Mouse (Mus musculus): Measurements from ENCODE around the gene Brsk2. TPM values are rescaled to one million over a fixed set of nuclear protein-coding genes. Genes with fewer than 3 reads are reported as not detected.
"Not testable (repeated sequence)": the region's sequence is repeated elsewhere in the genome, so short reads cannot be mapped to it uniquely, and the experiment has no call there.

Brsk2 gene
- polyA plus RNA-seq (2015; fragmentation: Nextera tagmentation; extraction: Ambion mirVana), result 0.74 and 0.86 TPM in 2 replicates

- Histone ChIP-seq H3K4me3 (replicated peaks) (peak within 1 kb of the TSS; percentile 50), H3K36me3 (no peaks in the 10 kb centered on the region), H3K9ac (peak within 1 kb of the TSS; percentile 44; the same call in 1 of the 2 replicates), H3K27me3 (peaks cover 95% of the 10 kb centered on the region), H3K4me1 (peaks cover 12% of the 10 kb centered on the region), H3K9me3 (replicated peaks) (no peaks in the 10 kb centered on the region), H3K4me2 (peak within 1 kb of the TSS; percentile 93), H3K27ac (no peak within 1 kb of the TSS)
- WGBS, result 2% methylated on average over 55 of the region's 55 CpGs
- peak; percentile 96 for ATAC-seq (replicated peaks; ENCODE audit: low FRiP score)
Observed at GRCm38 (mm10) chr7:141948906-141949798, at the start of gene Brsk2. TSS of gene Brsk2 (plus strand) at chr7:141949751.

- Histone ChIP-seq H3K36me3 (no peaks in the 10 kb centered on the region), H3K9ac (peak overlapping the region; percentile 88), H3K27me3 (peaks cover 29% of the 10 kb centered on the region), H3K4me2 (peak overlapping the region; percentile 69), H3K27ac (peak overlapping the region; percentile 64; the same call in 1 of the 2 replicates), H3K4me3 (replicated peaks) (peak overlapping the region; percentile 91), H3K9me3 (replicated peaks) (no peaks in the 10 kb centered on the region), H3K4me1 (peaks cover 27% of the 10 kb centered on the region)
- 0% methylated on average over 16 of the region's 16 CpGs for WGBS
- peak; percentile 45; the same call in 1 of the 2 replicates for ATAC-seq (replicated peaks; ENCODE audit: low FRiP score)
Observed at GRCm38 (mm10) chr7:141901825-141902224, 47.7 kb upstream of the Brsk2 start.

- Histone ChIP-seq H3K9ac (peak overlapping the region; percentile 88), H3K27ac (peak overlapping the region; percentile 64; the same call in 1 of the 2 replicates), H3K36me3 (no peaks in the 10 kb centered on the region), H3K9me3 (replicated peaks) (no peaks in the 10 kb centered on the region), H3K4me3 (replicated peaks) (peak overlapping the region; percentile 91), H3K4me1 (peaks cover 27% of the 10 kb centered on the region), H3K27me3 (peaks cover 31% of the 10 kb centered on the region), H3K4me2 (peak overlapping the region; percentile 71)
- WGBS, result under 1% methylated on average over 40 of the region's 44 CpGs
- ATAC-seq (replicated peaks; ENCODE audit: low FRiP score), result peak; percentile 97
Observed at GRCm38 (mm10) chr7:141902269-141902729, 47.3 kb upstream of the Brsk2 start.

GRCm38 (mm10) chr7:141902791-141903190 is 46.8 kb upstream of the Brsk2 start:
- peak overlapping the region; percentile 27; the same call in 1 of the 2 replicates for H3K9ac ChIP-seq
- H3K36me3 ChIP-seq, result no peaks in the 10 kb centered on the region
- H3K4me1 ChIP-seq, result peaks cover 27% of the 10 kb centered on the region
- peak overlapping the region; percentile 91 for H3K4me3 ChIP-seq (replicated peaks)
- 66% methylated on average over 4 of the region's 4 CpGs for WGBS
- peak overlapping the region; percentile 71 for H3K4me2 ChIP-seq
- no peak for ATAC-seq (replicated peaks; ENCODE audit: low FRiP score)
- H3K9me3 ChIP-seq (replicated peaks), result no peaks in the 10 kb centered on the region
- no peak overlapping the region for H3K27ac ChIP-seq
- H3K27me3 ChIP-seq, result peaks cover 34% of the 10 kb centered on the region

GRCm38 (mm10) chr7:141908591-141908990 is 41.0 kb upstream of the Brsk2 start:
- WGBS, result 79% methylated on average over 6 of the region's 6 CpGs
- no peak overlapping the region for H3K4me2 ChIP-seq
- H3K4me3 ChIP-seq (replicated peaks), result no peak overlapping the region
- H3K36me3 ChIP-seq, result no peaks in the 10 kb centered on the region
- H3K27ac ChIP-seq, result no peak overlapping the region
- H3K9ac ChIP-seq, result no peak overlapping the region
- ATAC-seq (replicated peaks; ENCODE audit: low FRiP score), result no peak
- H3K4me1 ChIP-seq, result no peaks in the 10 kb centered on the region
- H3K9me3 ChIP-seq (replicated peaks), result no peaks in the 10 kb centered on the region
- H3K27me3 ChIP-seq, result peaks cover 83% of the 10 kb centered on the region

- no peaks in the 10 kb centered on the region for H3K36me3 ChIP-seq
- H3K9ac ChIP-seq, result no peak overlapping the region
- 57% methylated on average over 3 of the region's 3 CpGs for WGBS
- no peak overlapping the region for H3K4me2 ChIP-seq
- no peaks in the 10 kb centered on the region for H3K4me1 ChIP-seq
- H3K9me3 ChIP-seq (replicated peaks), result no peaks in the 10 kb centered on the region
- no peak overlapping the region for H3K27ac ChIP-seq
- no peak for ATAC-seq (replicated peaks; ENCODE audit: low FRiP score)
- H3K4me3 ChIP-seq (replicated peaks), result no peak overlapping the region
- H3K27me3 ChIP-seq, result peaks cover 68% of the 10 kb centered on the region
Observed at GRCm38 (mm10) chr7:141911305-141911704, 38.2 kb upstream of the Brsk2 start.

GRCm38 (mm10) chr7:141918407-141918806 is 31.1 kb upstream of the Brsk2 start, which contains the start of gene Tollip:
TSS of gene Tollip (minus strand) at chr7:141918507.
- Histone ChIP-seq H3K4me2 (no peak within 1 kb of the TSS), H3K9me3 (replicated peaks) (no peaks in the 10 kb centered on the region), H3K27ac (no peak within 1 kb of the TSS), H3K9ac (no peak within 1 kb of the TSS), H3K27me3 (peaks cover 17% of the 10 kb centered on the region), H3K4me3 (replicated peaks) (no peak within 1 kb of the TSS), H3K36me3 (no peaks in the 10 kb centered on the region), H3K4me1 (no peaks in the 10 kb centered on the region)
- WGBS, result 91% methylated on average over 2 of the region's 2 CpGs
- no peak for ATAC-seq (replicated peaks; ENCODE audit: low FRiP score)

- H3K4me3 ChIP-seq (replicated peaks); H3K9ac ChIP-seq; H3K4me2 ChIP-seq; H3K36me3 ChIP-seq; H3K9me3 ChIP-seq (replicated peaks); H3K4me1 ChIP-seq; H3K27me3 ChIP-seq; H3K27ac ChIP-seq; ATAC-seq (replicated peaks; ENCODE audit: low FRiP score): not testable (repeated sequence)
- WGBS, result 94% methylated on average over 17 of the region's 17 CpGs
Observed at GRCm38 (mm10) chr7:141924121-141924520, 25.4 kb upstream of the Brsk2 start.

GRCm38 (mm10) chr7:141924917-141925316 is 24.6 kb upstream of the Brsk2 start:
- Histone ChIP-seq H3K27me3 (no peaks in the 10 kb centered on the region), H3K27ac (no peak overlapping the region), H3K9me3 (replicated peaks) (no peaks in the 10 kb centered on the region), H3K9ac (no peak overlapping the region), H3K36me3 (no peaks in the 10 kb centered on the region), H3K4me2 (no peak overlapping the region), H3K4me1 (no peaks in the 10 kb centered on the region), H3K4me3 (replicated peaks) (no peak overlapping the region)
- WGBS, result 11% methylated on average over 7 of the region's 7 CpGs
- ATAC-seq (replicated peaks; ENCODE audit: low FRiP score), result no peak

- no peak overlapping the region for H3K4me3 ChIP-seq (replicated peaks)
- H3K36me3 ChIP-seq, result no peaks in the 10 kb centered on the region
- H3K9ac ChIP-seq, result no peak overlapping the region
- no peak overlapping the region for H3K27ac ChIP-seq
- H3K4me2 ChIP-seq, result no peak overlapping the region
- no peaks in the 10 kb centered on the region for H3K4me1 ChIP-seq
- WGBS, result 77% methylated on average over 10 of the region's 10 CpGs
- ATAC-seq (replicated peaks; ENCODE audit: low FRiP score), result no peak
- no peaks in the 10 kb centered on the region for H3K27me3 ChIP-seq
- H3K9me3 ChIP-seq (replicated peaks), result no peaks in the 10 kb centered on the region
Observed at GRCm38 (mm10) chr7:141928642-141929041, 20.9 kb upstream of the Brsk2 start.

GRCm38 (mm10) chr7:141934128-141934898 is 15.2 kb upstream of the Brsk2 start:
- Histone ChIP-seq H3K27me3 (0 out of 2 replicates have a peak, but pooled peaks cover 14% of the 10 kb centered on the region), H3K36me3 (no peaks in the 10 kb centered on the region), H3K9ac (no peak overlapping the region), H3K9me3 (replicated peaks) (no peaks in the 10 kb centered on the region), H3K4me2 (no peak overlapping the region), H3K4me3 (replicated peaks) (no peak overlapping the region), H3K4me1 (no peaks in the 10 kb centered on the region), H3K27ac (no peak overlapping the region)
- no peak for ATAC-seq (replicated peaks; ENCODE audit: low FRiP score)
- 59% methylated on average over 7 of the region's 7 CpGs for WGBS

- no peak overlapping the region for H3K4me2 ChIP-seq
- peaks cover 16% of the 10 kb centered on the region; the same call in 1 of the 2 replicates for H3K27me3 ChIP-seq
- no peaks in the 10 kb centered on the region for H3K36me3 ChIP-seq
- ATAC-seq (replicated peaks; ENCODE audit: low FRiP score), result no peak
- 86% methylated on average over 6 of the region's 6 CpGs for WGBS
- H3K4me3 ChIP-seq (replicated peaks), result no peak overlapping the region
- no peaks in the 10 kb centered on the region for H3K9me3 ChIP-seq (replicated peaks)
- H3K4me1 ChIP-seq, result no peaks in the 10 kb centered on the region
- H3K27ac ChIP-seq, result no peak overlapping the region
- no peak overlapping the region for H3K9ac ChIP-seq
Observed at GRCm38 (mm10) chr7:141934951-141935350, 14.6 kb upstream of the Brsk2 start.
